ENCODE assay signal across 8 mouse cellular contexts in the genomic region with DNA sequence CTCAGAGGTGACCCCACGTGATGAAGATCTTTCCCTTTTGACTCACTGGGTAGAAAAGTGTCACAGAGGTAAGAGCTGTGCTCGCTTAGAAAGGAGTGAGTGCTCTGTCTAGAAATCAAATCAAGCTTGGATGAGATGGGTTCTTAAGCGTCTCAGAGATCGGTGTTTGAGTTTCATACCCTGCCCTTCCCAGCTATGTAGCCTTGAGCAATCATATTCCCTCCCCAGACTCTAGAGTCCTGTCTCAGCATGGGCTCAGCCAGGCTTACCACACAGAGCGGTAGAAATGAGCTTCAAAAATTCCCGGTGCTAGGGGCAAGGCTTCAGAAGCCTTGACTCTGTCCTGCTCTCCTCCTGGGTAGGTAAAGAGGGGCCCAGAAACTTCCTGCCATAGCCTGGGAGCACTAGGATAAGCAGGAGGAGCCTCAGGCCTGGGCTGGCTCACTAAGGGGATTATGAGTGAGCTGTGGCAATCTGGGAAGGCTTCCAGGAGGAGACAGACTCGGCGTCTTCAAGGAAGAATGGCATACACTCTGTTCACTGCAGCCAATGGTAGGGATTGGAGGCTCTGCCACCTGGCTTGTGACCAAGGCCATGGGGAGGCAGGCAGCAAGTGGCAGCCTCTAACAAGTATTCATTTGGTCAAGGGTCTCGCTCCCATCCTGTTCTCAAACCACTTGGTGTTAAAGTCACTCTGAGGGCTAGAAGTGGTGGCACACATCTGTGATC. TPM values are rescaled to one million over a fixed set of nuclear protein-coding genes. Genes with fewer than 3 reads are reported as not detected.
A peak's percentile ranks its signal among the peaks of the same experiment; 100 is the strongest.
DNase-seq lines count a peak whose midpoint lies in the region; ATAC-seq and TF ChIP-seq lines count a peak whose summit lies in the region.

No protein-coding gene starts in this region.

- TF ChIP-seq POLR2A in heart, adult 2 months (IDR thresholded peaks at IDR 0.05; ENCODE audit: insufficient read depth, low read depth, low read length) = no peak

- TF ChIP-seq CTCF in heart, adult 2 months (IDR thresholded peaks at IDR 0.05) = no peak

- WGBS in heart, adult 2 months = 56% methylated on average over 9 of the region's 9 CpGs
- 71% methylated on average over 9 of the region's 9 CpGs for WGBS in intestine, embryonic 16.5 days
- WGBS in stomach, embryonic 16.5 days = 68% methylated on average over 9 of the region's 9 CpGs

- H3K4me1 ChIP-seq in heart, adult 2 months (ENCODE audit: control insufficient read depth, insufficient read depth, low read length) = peaks cover 37% of the 10 kb centered on the region
- peaks cover 100% of the 10 kb centered on the region for H3K4me1 ChIP-seq in megakaryocyte, embryonic 14.5 days
- peaks cover 44% of the 10 kb centered on the region for H3K4me1 ChIP-seq in intestine, embryonic 16.5 days (ENCODE audit: control insufficient read depth, insufficient read depth, low read length)
- H3K4me1 ChIP-seq in stomach, embryonic 16.5 days (ENCODE audit: control insufficient read depth, insufficient read depth, low read length) = peaks cover 46% of the 10 kb centered on the region

- peak overlapping the region; percentile 38 for H3K4me3 ChIP-seq in heart, adult 2 months
- peak overlapping the region; percentile 93 for H3K4me3 ChIP-seq in megakaryocyte, embryonic 14.5 days (replicated peaks)
- no peak overlapping the region for H3K4me3 ChIP-seq in intestine, embryonic 16.5 days (ENCODE audit: low read length)
- H3K4me3 ChIP-seq in stomach, embryonic 16.5 days (replicated peaks; ENCODE audit: low read length) = no peak overlapping the region

- peak overlapping the region; percentile 61 for H3K9ac ChIP-seq in heart, adult 2 months (ENCODE audit: low read depth, low read length)
- H3K9ac ChIP-seq in intestine, embryonic 16.5 days (ENCODE audit: low read depth, low read length) = no peak overlapping the region
- peak overlapping the region; percentile 24 for H3K9ac ChIP-seq in stomach, embryonic 16.5 days (ENCODE audit: low read length)

- peak overlapping the region; percentile 93 for H3K27ac ChIP-seq in heart, adult 2 months
- peak overlapping the region; percentile 67 for H3K27ac ChIP-seq in intestine, embryonic 16.5 days (ENCODE audit: low read length)
- peak overlapping the region; percentile 5; the same call in 1 of the 2 replicates for H3K27ac ChIP-seq in stomach, embryonic 16.5 days (ENCODE audit: low read length)

- H3K27me3 ChIP-seq in heart, adult 2 months (ENCODE audit: control insufficient read depth, insufficient read depth, low read length) = no peaks in the 10 kb centered on the region
- no peaks in the 10 kb centered on the region for H3K27me3 ChIP-seq in megakaryocyte, embryonic 14.5 days (replicated peaks)
- no peaks in the 10 kb centered on the region for H3K27me3 ChIP-seq in intestine, embryonic 16.5 days (replicated peaks; ENCODE audit: control insufficient read depth, insufficient read depth, low read length)
- no peaks in the 10 kb centered on the region for H3K27me3 ChIP-seq in stomach, embryonic 16.5 days (ENCODE audit: control insufficient read depth, insufficient read depth, low read length)

- no peak for TF ChIP-seq EP300 in heart, adult 2 months (IDR thresholded peaks at IDR 0.05; ENCODE audit: insufficient read depth, low read depth, low read length)

- ATAC-seq in megakaryocyte, adult 5-6 weeks (ENCODE audit: poor library complexity, severe bottlenecking) = no peak
- no peak for ATAC-seq in intestine, embryonic 16.5 days
- no peak for ATAC-seq in stomach, embryonic 16.5 days (ENCODE audit: insufficient read depth, low FRiP score)

- H3K36me3 ChIP-seq in heart, adult 2 months (ENCODE audit: control insufficient read depth, insufficient read depth, low read length) = no peaks in the 10 kb centered on the region
- peaks cover 100% of the 10 kb centered on the region for H3K36me3 ChIP-seq in megakaryocyte, embryonic 14.5 days (replicated peaks; ENCODE audit: low read length)
- H3K36me3 ChIP-seq in intestine, embryonic 16.5 days (ENCODE audit: control insufficient read depth, insufficient read depth, low read length) = no peaks in the 10 kb centered on the region
- no peaks in the 10 kb centered on the region for H3K36me3 ChIP-seq in stomach, embryonic 16.5 days (ENCODE audit: control insufficient read depth, insufficient read depth, low read length)

- no peaks in the 10 kb centered on the region for H3K79me2 ChIP-seq in heart, adult 2 months (replicated peaks; ENCODE audit: control insufficient read depth, insufficient read depth, low read length)

- intact Hi-C loops in heart, adult 2 months (cut with DNase I) = no loop called here

- no peak for DNase-seq in heart, adult 2 months
- no peak for DNase-seq in heart, postnatal 4 days
- DNase-seq in spleen, postnatal 4 days (ENCODE audit: low spot score in 2 of 2) = no peak
- no peak for DNase-seq in layer of hippocampus, postnatal 25 days (ENCODE audit: extremely low spot score in 1 of 2, low spot score in 1 of 2)

- no peak overlapping the region for H3K4me2 ChIP-seq in intestine, embryonic 16.5 days (ENCODE audit: low read depth, low read length)
- no peak overlapping the region for H3K4me2 ChIP-seq in stomach, embryonic 16.5 days (ENCODE audit: low read depth, low read length)

- no peaks in the 10 kb centered on the region for H3K9me3 ChIP-seq in megakaryocyte, embryonic 14.5 days
- H3K9me3 ChIP-seq in intestine, embryonic 16.5 days (ENCODE audit: control insufficient read depth, low read length) = no peaks in the 10 kb centered on the region
- H3K9me3 ChIP-seq in stomach, embryonic 16.5 days (replicated peaks; ENCODE audit: control insufficient read depth, low read length) = no peaks in the 10 kb centered on the region

RNA-seq across cellular contexts. Expression of a gene that starts 18.6 kb away (rescaled TPM):
- 10 to 100 TPM; 52.1 to 67.8 TPM for total RNA-seq in heart, adult 2 months (2021)
- polyA plus RNA-seq in heart, adult 2 months (2012; rRNA removed) = 96.1 and 107 TPM in 2 replicates
- total RNA-seq in heart, postnatal 4 days (2021) = 10 to 100 TPM; 22.7 to 25.6 TPM
- 388 and 1,147 TPM in 2 replicates for polyA plus RNA-seq in megakaryocyte, embryonic 14.5 days (2012; ENCODE audit: insufficient read depth, low replicate concordance)
- 7.3 and 7.8 TPM in 2 replicates for total RNA-seq in megakaryocyte, adult 5-6 weeks (2015)
- 2.8 and 14.0 TPM in 2 replicates for total RNA-seq in megakaryocyte, adult 5-6 weeks (2017)
- 24.4 and 26.8 TPM in 2 replicates for polyA plus RNA-seq in intestine, embryonic 16.5 days (2015; fragmentation: Nextera tagmentation; extraction: Ambion mirVana)
- polyA plus RNA-seq in stomach, embryonic 16.5 days (2015; fragmentation: Nextera tagmentation; extraction: Ambion mirVana) = 51.1 and 65.2 TPM in 2 replicates
- 100 to 1,000 TPM; 101 to 103 TPM for total RNA-seq in layer of hippocampus, postnatal 25 days (2021)

RNA-seq across cellular contexts. Expression of a gene that starts 24.3 kb away (rescaled TPM):
- total RNA-seq in heart, adult 2 months (2021) = 1 to 10 TPM; 1.3 to 2.5 TPM
- polyA plus RNA-seq in heart, adult 2 months (2012; rRNA removed) = 4.3 and 4.9 TPM in 2 replicates
- total RNA-seq in heart, postnatal 4 days (2021) = 1 to 10 TPM; 3.3 to 3.8 TPM
- polyA plus RNA-seq in megakaryocyte, embryonic 14.5 days (2012; ENCODE audit: insufficient read depth, low replicate concordance) = 111 and 126 TPM in 2 replicates
- 15.5 and 21.6 TPM in 2 replicates for total RNA-seq in megakaryocyte, adult 5-6 weeks (2015)
- total RNA-seq in megakaryocyte, adult 5-6 weeks (2017) = 28.8 and 38.7 TPM in 2 replicates
- 3.0 and 3.6 TPM in 2 replicates for polyA plus RNA-seq in intestine, embryonic 16.5 days (2015; fragmentation: Nextera tagmentation; extraction: Ambion mirVana)
- 3.2 and 3.7 TPM in 2 replicates for polyA plus RNA-seq in stomach, embryonic 16.5 days (2015; fragmentation: Nextera tagmentation; extraction: Ambion mirVana)
- under 1 TPM; 0.21 to 0.22 TPM for total RNA-seq in layer of hippocampus, postnatal 25 days (2021)

Comparison
In these comparisons a context has a peak if more than half of its experiments do, and no peak if none do; other contexts are left out.
1. H3K27ac ChIP-seq: peak in every context shown above with its lines; median percentile 93 in heart, adult 2 months; 67 in intestine, embryonic 16.5 days; 5 in stomach, embryonic 16.5 days.
2. H3K4me3 ChIP-seq: peak in heart, adult 2 months (single experiment) and megakaryocyte, embryonic 14.5 days (single experiment); none in intestine, embryonic 16.5 days (single experiment) and stomach, embryonic 16.5 days (single experiment).